Mouse (Mus musculus): ENCODE data around the gene Morc1. TPM values are rescaled to one million over a fixed set of nuclear protein-coding genes. Genes with fewer than 3 reads are reported as not detected.

Gene Morc1
- polyA plus RNA-seq, 1 experiment from 2014 or later, result not detected

DNA sequence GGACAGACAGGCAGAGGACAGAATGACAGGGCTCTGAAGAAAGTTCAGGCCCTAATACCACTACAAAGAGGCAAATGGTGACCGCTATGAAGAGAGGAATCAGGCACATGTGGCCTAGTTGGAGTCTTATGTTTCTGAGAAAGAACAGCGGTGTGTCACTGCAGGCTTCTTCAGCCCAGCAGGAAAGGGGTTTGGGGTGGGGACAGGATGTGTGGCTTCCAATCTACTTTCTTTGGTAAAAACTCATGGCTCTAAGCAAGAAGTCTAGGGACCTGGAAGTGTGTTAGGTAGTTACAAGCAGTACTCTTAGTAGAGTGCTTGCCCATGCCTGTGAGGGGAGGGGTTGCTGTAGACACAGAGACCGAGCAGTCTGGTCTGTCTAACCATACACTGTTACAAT is 196.3 kb downstream of the Morc1 start:
- ATAC-seq (replicated peaks; ENCODE audit: low FRiP score), result no peak

DNA sequence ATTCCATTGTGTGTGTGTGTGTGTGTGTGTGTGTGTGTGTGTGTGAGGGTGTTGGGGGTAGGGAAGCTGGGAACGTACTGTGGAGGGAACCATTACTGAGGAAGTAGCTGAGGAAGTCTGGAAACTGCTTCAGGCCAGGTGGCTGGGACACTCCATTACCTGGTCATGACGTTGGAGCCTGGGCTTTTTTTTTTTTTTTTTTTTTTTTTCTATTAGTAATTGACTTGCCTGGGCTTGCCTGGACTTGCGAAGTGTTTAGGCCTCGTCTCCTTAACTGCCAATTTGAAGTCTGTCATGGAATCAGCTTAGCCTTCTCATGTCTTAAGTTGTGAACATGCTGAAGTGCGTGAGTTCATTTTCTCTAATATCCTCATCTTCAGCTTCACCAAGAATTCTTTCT is 198.7 kb downstream of the Morc1 start:
- Histone ChIP-seq H3K4me1 (replicated peaks; ENCODE audit: control insufficient read depth, insufficient read depth, low read length) (no peaks in the 10 kb centered on the region), H3K9ac (ENCODE audit: low read length) (no peak overlapping the region), H3K27ac (ENCODE audit: low read depth, low read length) (no peak overlapping the region), H3K4me3 (ENCODE audit: low read depth, low read length) (no peak overlapping the region), H3K4me2 (ENCODE audit: low read depth, low read length, severe bottlenecking) (no peak overlapping the region), H3K27me3 (ENCODE audit: control insufficient read depth, insufficient read depth, low read length) (no peaks in the 10 kb centered on the region), H3K9me3 (ENCODE audit: control insufficient read depth, low read length) (no peaks in the 10 kb centered on the region), H3K36me3 (ENCODE audit: control insufficient read depth, insufficient read depth, low read length) (no peaks in the 10 kb centered on the region)
- 82% methylated on average over 5 of the region's 5 CpGs for WGBS
- DNase-seq (ENCODE audit: low spot score), result no peak
- ATAC-seq (replicated peaks; ENCODE audit: low FRiP score), result no peak

More for the DNA sequence above, 196.3 kb downstream of the Morc1 start:
- DNase-seq (ENCODE audit: low spot score), result no peak
- no peak overlapping the region for H3K9ac ChIP-seq (ENCODE audit: low read length)
- H3K4me2 ChIP-seq (ENCODE audit: low read depth, low read length, severe bottlenecking), result no peak overlapping the region
- no peak overlapping the region for H3K27ac ChIP-seq (ENCODE audit: low read depth, low read length)
- WGBS, result 92% methylated on average over 3 of the region's 3 CpGs
- no peaks in the 10 kb centered on the region for H3K36me3 ChIP-seq (ENCODE audit: control insufficient read depth, insufficient read depth, low read length)
- no peaks in the 10 kb centered on the region for H3K9me3 ChIP-seq (ENCODE audit: control insufficient read depth, low read length)
- no peak overlapping the region for H3K4me3 ChIP-seq (ENCODE audit: low read depth, low read length)
- no peaks in the 10 kb centered on the region for H3K27me3 ChIP-seq (ENCODE audit: control insufficient read depth, insufficient read depth, low read length)
- no peaks in the 10 kb centered on the region for H3K4me1 ChIP-seq (replicated peaks; ENCODE audit: control insufficient read depth, insufficient read depth, low read length)

DNA sequence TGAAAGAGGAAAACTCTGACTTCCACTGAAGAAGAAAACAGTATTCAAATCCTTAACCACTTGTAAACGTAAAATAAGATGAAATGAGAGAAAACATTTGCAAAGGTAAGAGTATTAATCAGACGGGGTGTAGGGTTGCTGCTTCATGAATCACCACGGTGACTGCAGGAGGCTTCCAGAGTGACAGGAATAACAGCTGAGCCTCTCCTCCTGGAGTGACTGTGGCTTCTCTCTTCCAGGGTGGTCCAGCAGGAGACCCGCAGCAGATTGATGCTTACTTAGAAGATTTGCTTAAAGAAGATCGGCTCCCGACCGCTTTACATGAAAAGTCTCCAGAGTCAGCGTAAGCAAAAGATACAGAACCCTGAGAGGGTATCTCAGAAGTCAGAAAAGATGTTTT is 199.4 kb downstream of the Morc1 start:
- Histone ChIP-seq H3K4me3 (ENCODE audit: low read depth, low read length) (no peak overlapping the region), H3K9ac (ENCODE audit: low read length) (no peak overlapping the region), H3K4me2 (ENCODE audit: low read depth, low read length, severe bottlenecking) (no peak overlapping the region), H3K27ac (ENCODE audit: low read depth, low read length) (no peak overlapping the region), H3K27me3 (ENCODE audit: control insufficient read depth, insufficient read depth, low read length) (no peaks in the 10 kb centered on the region), H3K9me3 (ENCODE audit: control insufficient read depth, low read length) (no peaks in the 10 kb centered on the region), H3K36me3 (ENCODE audit: control insufficient read depth, insufficient read depth, low read length) (no peaks in the 10 kb centered on the region), H3K4me1 (replicated peaks; ENCODE audit: control insufficient read depth, insufficient read depth, low read length) (no peaks in the 10 kb centered on the region)
- DNase-seq (ENCODE audit: low spot score) (no peak), ATAC-seq (replicated peaks; ENCODE audit: low FRiP score) (no peak)
- WGBS, result 41% methylated on average over 8 of the region's 8 CpGs

DNA sequence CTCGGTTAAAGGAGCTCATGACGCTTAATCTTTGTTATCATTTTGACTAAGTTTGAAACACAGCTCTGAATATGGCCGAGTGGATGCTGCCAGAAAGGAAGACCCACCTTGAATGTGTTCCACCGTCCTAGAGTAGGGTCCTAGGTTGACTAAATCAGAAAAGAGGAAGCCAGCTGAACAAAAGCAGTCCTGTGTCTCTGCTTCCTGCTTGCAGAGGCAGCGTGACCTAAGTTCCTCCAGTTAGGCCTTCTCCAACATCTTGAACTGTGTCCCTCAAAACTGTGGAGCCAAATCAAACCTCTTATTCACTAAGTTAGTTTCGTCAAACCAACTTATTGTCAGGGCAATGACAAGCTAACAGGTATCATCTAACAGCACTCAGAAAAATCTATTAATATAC is 201.3 kb downstream of the Morc1 start:
- Histone ChIP-seq H3K9ac (ENCODE audit: low read length) (no peak overlapping the region), H3K4me2 (ENCODE audit: low read depth, low read length, severe bottlenecking) (no peak overlapping the region), H3K36me3 (ENCODE audit: control insufficient read depth, insufficient read depth, low read length) (no peaks in the 10 kb centered on the region), H3K4me1 (replicated peaks; ENCODE audit: control insufficient read depth, insufficient read depth, low read length) (no peaks in the 10 kb centered on the region), H3K9me3 (ENCODE audit: control insufficient read depth, low read length) (no peaks in the 10 kb centered on the region), H3K4me3 (ENCODE audit: low read depth, low read length) (no peak overlapping the region), H3K27ac (ENCODE audit: low read depth, low read length) (no peak overlapping the region), H3K27me3 (ENCODE audit: control insufficient read depth, insufficient read depth, low read length) (no peaks in the 10 kb centered on the region)
- WGBS, result 94% methylated on average over 6 of the region's 6 CpGs
- ATAC-seq (replicated peaks; ENCODE audit: low FRiP score), result no peak
- no peak for DNase-seq (ENCODE audit: low spot score)

DNA sequence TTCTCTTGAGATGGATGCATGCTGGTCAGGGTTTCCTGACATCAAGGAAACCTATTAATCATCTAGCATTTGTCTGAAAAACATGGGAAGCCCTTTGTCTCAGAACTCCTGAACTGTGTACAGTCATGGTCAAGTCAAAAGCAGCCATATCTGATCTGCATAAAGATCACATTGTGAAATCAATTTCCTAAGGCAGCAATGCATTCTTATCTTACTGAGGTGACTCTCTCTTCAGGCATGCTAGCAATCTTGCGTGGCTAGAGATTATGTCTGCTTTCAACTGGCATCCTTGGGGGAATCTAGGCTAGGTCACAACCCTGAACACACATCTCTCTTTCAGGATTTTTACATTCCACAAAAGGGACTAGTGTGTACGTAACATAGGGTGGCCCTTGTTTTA is 215.2 kb downstream of the Morc1 start:
- Histone ChIP-seq H3K4me1 (replicated peaks; ENCODE audit: control insufficient read depth, insufficient read depth, low read length) (no peaks in the 10 kb centered on the region), H3K27ac (ENCODE audit: low read depth, low read length) (no peak overlapping the region), H3K4me2 (ENCODE audit: low read depth, low read length, severe bottlenecking) (no peak overlapping the region), H3K4me3 (ENCODE audit: low read depth, low read length) (no peak overlapping the region), H3K9ac (ENCODE audit: low read length) (no peak overlapping the region), H3K27me3 (ENCODE audit: control insufficient read depth, insufficient read depth, low read length) (no peaks in the 10 kb centered on the region), H3K9me3 (ENCODE audit: control insufficient read depth, low read length) (no peaks in the 10 kb centered on the region), H3K36me3 (ENCODE audit: control insufficient read depth, insufficient read depth, low read length) (no peaks in the 10 kb centered on the region)
- 82% methylated on average over 2 of the region's 2 CpGs for WGBS
- ATAC-seq (replicated peaks; ENCODE audit: low FRiP score) (no peak), DNase-seq (ENCODE audit: low spot score) (no peak)

DNA sequence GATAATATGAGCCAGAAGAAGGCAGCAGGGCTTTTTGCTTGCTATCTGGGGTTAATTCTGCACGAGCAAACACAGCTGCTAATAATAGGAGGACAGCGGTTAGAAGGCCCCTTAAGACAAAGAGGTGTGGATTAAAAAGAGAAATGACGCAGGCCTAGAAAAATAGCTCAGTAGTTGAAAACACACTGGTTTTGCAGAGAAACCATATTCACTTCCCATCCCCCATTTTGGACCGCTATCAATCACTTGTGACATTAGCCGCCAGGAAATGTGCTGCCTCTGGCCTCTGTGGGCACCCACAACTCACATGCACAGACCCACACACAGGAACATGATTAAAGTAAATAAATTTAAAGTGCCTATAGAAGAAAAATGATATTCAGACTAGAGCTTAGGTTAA is 240.7 kb downstream of the Morc1 start:
- Histone ChIP-seq H3K9ac (ENCODE audit: low read length) (no peak overlapping the region), H3K27ac (ENCODE audit: low read depth, low read length) (no peak overlapping the region), H3K36me3 (ENCODE audit: control insufficient read depth, insufficient read depth, low read length) (no peaks in the 10 kb centered on the region), H3K4me1 (replicated peaks; ENCODE audit: control insufficient read depth, insufficient read depth, low read length) (no peaks in the 10 kb centered on the region), H3K9me3 (ENCODE audit: control insufficient read depth, low read length) (no peaks in the 10 kb centered on the region), H3K4me3 (ENCODE audit: low read depth, low read length) (no peak overlapping the region), H3K27me3 (ENCODE audit: control insufficient read depth, insufficient read depth, low read length) (no peaks in the 10 kb centered on the region), H3K4me2 (ENCODE audit: low read depth, low read length, severe bottlenecking) (no peak overlapping the region)
- 62% methylated on average over 5 of the region's 5 CpGs for WGBS
- ATAC-seq (replicated peaks; ENCODE audit: low FRiP score), result no peak
- no peak for DNase-seq (ENCODE audit: low spot score)

DNA sequence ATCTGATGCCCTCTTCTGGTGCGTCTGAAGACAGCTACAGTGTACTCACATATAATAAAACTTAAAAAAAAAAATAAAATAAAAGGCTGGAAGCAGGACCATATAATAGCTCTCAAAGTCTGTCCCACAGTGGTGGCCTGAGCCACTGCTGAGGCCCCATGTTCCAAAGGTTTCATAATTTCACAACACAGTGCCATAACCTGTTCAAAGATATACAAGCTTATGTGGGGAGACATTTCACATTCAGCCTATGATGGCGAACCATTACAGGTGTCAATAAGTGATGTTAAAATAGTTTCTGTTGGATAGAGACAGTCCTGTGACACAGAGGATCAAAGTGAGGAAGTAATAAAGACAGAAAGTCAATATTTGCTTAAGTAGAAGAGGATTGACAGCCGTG is 241.6 kb downstream of the Morc1 start:
- Histone ChIP-seq H3K27me3 (ENCODE audit: control insufficient read depth, insufficient read depth, low read length) (no peaks in the 10 kb centered on the region), H3K4me1 (replicated peaks; ENCODE audit: control insufficient read depth, insufficient read depth, low read length) (no peaks in the 10 kb centered on the region), H3K27ac (ENCODE audit: low read depth, low read length) (no peak overlapping the region), H3K36me3 (ENCODE audit: control insufficient read depth, insufficient read depth, low read length) (no peaks in the 10 kb centered on the region), H3K4me3 (ENCODE audit: low read depth, low read length) (no peak overlapping the region), H3K9ac (ENCODE audit: low read length) (no peak overlapping the region), H3K9me3 (ENCODE audit: control insufficient read depth, low read length) (no peaks in the 10 kb centered on the region), H3K4me2 (ENCODE audit: low read depth, low read length, severe bottlenecking) (no peak overlapping the region)
- WGBS, result 80% methylated on average over 3 of the region's 3 CpGs
- ATAC-seq (replicated peaks; ENCODE audit: low FRiP score) (no peak), DNase-seq (ENCODE audit: low spot score) (no peak)

DNA sequence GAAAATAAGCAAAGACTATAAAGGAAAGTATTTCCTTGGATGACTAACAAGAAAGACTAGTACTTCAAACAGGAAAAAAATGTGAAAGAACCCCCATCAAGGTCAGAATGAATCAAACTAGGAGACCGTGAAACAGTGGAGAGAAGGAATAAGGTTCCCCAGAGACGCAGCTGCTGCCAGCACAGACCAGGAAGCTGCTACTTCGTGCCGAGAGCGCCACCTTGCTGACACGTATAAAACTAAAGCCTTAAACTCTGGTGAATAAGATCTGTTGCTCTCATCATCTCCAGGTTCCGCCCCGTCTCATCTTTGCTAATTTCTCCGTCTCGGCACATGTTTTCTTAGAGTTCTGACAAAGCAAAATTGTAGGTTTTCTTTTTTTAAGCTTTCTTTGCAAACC is 244.6 kb downstream of the Morc1 start:
- Histone ChIP-seq H3K4me3 (ENCODE audit: low read depth, low read length) (no peak overlapping the region), H3K9ac (ENCODE audit: low read length) (no peak overlapping the region)

DNA sequence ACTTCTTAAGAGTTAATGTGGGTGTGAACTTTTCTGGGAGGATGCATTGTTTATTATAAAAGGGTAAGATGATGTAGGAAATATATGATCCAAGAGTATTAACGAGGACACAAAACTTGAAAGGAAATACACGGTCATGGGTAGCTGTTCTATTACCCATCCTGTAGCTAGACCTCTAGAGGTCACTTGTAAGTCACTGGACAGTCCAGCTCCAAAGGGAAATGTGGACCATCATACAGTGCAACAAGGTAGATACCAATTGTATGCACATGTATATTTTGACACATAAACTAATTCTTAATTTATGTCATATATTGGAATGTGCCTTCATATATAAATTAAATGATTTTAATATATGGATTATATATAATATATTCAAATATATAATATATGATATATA is 245.2 kb downstream of the Morc1 start:
- WGBS, result 81% methylated on average over 2 of the region's 2 CpGs
- DNase-seq (ENCODE audit: low spot score), result no peak
- Histone ChIP-seq H3K4me3 (ENCODE audit: low read depth, low read length) (no peak overlapping the region), H3K36me3 (ENCODE audit: control insufficient read depth, insufficient read depth, low read length) (no peaks in the 10 kb centered on the region), H3K27me3 (ENCODE audit: control insufficient read depth, insufficient read depth, low read length) (no peaks in the 10 kb centered on the region), H3K4me2 (ENCODE audit: low read depth, low read length, severe bottlenecking) (no peak overlapping the region), H3K9me3 (ENCODE audit: control insufficient read depth, low read length) (no peaks in the 10 kb centered on the region), H3K4me1 (replicated peaks; ENCODE audit: control insufficient read depth, insufficient read depth, low read length) (no peaks in the 10 kb centered on the region), H3K9ac (ENCODE audit: low read length) (no peak overlapping the region), H3K27ac (ENCODE audit: low read depth, low read length) (no peak overlapping the region)
- ATAC-seq (replicated peaks; ENCODE audit: low FRiP score), result 0 out of 2 replicates have a peak, but pooled peaks have one; percentile 35

More for the DNA sequence above, 244.6 kb downstream of the Morc1 start:
- no peak overlapping the region for H3K4me2 ChIP-seq (ENCODE audit: low read depth, low read length, severe bottlenecking)
- H3K27me3 ChIP-seq (ENCODE audit: control insufficient read depth, insufficient read depth, low read length), result no peaks in the 10 kb centered on the region
- WGBS, result 24% methylated on average over 10 of the region's 10 CpGs
- no peak overlapping the region for H3K27ac ChIP-seq (ENCODE audit: low read depth, low read length)
- H3K4me1 ChIP-seq (replicated peaks; ENCODE audit: control insufficient read depth, insufficient read depth, low read length), result no peaks in the 10 kb centered on the region
- DNase-seq (ENCODE audit: low spot score) (peak; percentile 86), ATAC-seq (replicated peaks; ENCODE audit: low FRiP score) (peak; percentile 89)
- no peaks in the 10 kb centered on the region for H3K36me3 ChIP-seq (ENCODE audit: control insufficient read depth, insufficient read depth, low read length)
- no peaks in the 10 kb centered on the region for H3K9me3 ChIP-seq (ENCODE audit: control insufficient read depth, low read length)

All from forebrain, embryonic 11.5 days (tissue).